16 mouse cellular contexts compared by ENCODE assay signal in the genomic region with DNA sequence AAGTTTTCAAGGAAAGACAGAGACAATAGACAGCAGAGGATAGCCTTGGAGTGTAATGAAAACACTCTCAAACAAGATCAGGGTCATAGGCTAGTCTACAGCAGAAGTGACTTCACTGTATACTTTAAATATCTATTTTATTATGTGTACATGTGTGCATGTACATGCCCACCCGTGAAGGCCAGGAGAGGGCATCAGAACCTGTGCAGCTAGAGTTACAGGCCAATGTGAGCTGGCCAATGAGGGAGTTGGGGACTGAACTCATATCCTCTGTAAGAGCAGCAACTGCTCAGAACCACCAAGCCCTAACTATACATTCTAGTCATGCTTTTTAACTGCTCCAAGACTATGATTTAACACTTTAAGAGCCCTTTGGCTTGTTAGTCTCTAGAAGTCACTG. TPM values are rescaled to one million over a fixed set of nuclear protein-coding genes. Genes with fewer than 3 reads are reported as not detected.
DNase-seq lines count a peak whose midpoint lies in the region; ATAC-seq and TF ChIP-seq lines count a peak whose summit lies in the region.
"Had no signal": no experiment of that assay in that cellular context is flagged by ENCODE, and none has a peak within 500 bp of the region (broad histone marks: within the 10 kb centered on the region; RNA-seq: fewer than 3 reads in every experiment).

No protein-coding gene starts in this region.

- no peak for DNase-seq in layer of hippocampus, adult 2 months (ENCODE audit: low spot score in 2 of 2)
- no peak for DNase-seq in layer of hippocampus, adult 11-12 months (ENCODE audit: low spot score)
- peak; percentile 35 for DNase-seq in 3T3-L1 (ENCODE audit: low read depth, low spot score)
- DNase-seq in c-Kit-positive CD71-positive TER-119-positive erythroid progenitor cells, embryonic 14.5 days (ENCODE audit: low spot score): peak; percentile 38
- no peak for DNase-seq in spleen, adult 18-20 months
- DNase-seq in spleen, postnatal 36 days (ENCODE audit: low spot score in 2 of 2): no peak
- no peak for DNase-seq in midbrain, embryonic 11.5 days (ENCODE audit: low spot score, missing footprints)
- DNase-seq: cerebellum, adult 2 months; gastrocnemius, postnatal 10 days; kidney, postnatal 25 days had no signal

- ATAC-seq in liver, embryonic 16.5 days (ENCODE audit: low read depth): no peak
- ATAC-seq in midbrain, embryonic 11.5 days (ENCODE audit: low FRiP score): no peak
- ATAC-seq: forebrain, embryonic 16.5 days; intestine, embryonic 16.5 days had no signal

- H3K27ac ChIP-seq in layer of hippocampus, adult 2 months: no peak overlapping the region
- peak overlapping the region; percentile 69 for H3K27ac ChIP-seq in liver, embryonic 16.5 days (ENCODE audit: low read length)
- H3K27ac ChIP-seq in midbrain, embryonic 11.5 days (ENCODE audit: low read depth, low read length): no peak overlapping the region
- H3K27ac ChIP-seq: heart, embryonic 10.5 days; limb, embryonic 12.5 days; macrophage had no signal

- H3K9ac ChIP-seq in liver, embryonic 16.5 days (ENCODE audit: low read depth, low read length): no peak overlapping the region; the same call in 1 of the 2 replicates
- H3K9ac ChIP-seq in midbrain, embryonic 11.5 days (ENCODE audit: low read length): no peak overlapping the region
- H3K9ac ChIP-seq: limb, embryonic 12.5 days had no signal

- H3K4me3 ChIP-seq in layer of hippocampus, adult 2 months: no peak overlapping the region
- no peak overlapping the region for H3K4me3 ChIP-seq in liver, embryonic 16.5 days (ENCODE audit: low read depth, low read length)
- no peak overlapping the region for H3K4me3 ChIP-seq in midbrain, embryonic 11.5 days (ENCODE audit: low read depth, low read length)
- H3K4me3 ChIP-seq: heart, embryonic 10.5 days; limb, embryonic 12.5 days had no signal

- H3K4me2 ChIP-seq in liver, embryonic 16.5 days (ENCODE audit: low read depth, low read length): no peak overlapping the region
- H3K4me2 ChIP-seq in midbrain, embryonic 11.5 days: no peak overlapping the region
- H3K4me2 ChIP-seq: limb, embryonic 12.5 days had no signal

- WGBS in liver, embryonic 16.5 days (ENCODE audit: insufficient replicate concordance): 26% methylated on average over 1 of the region's 1 CpGs
- WGBS in midbrain, embryonic 11.5 days: 57% methylated on average over 1 of the region's 1 CpGs

- peak; percentile 21; the same call in 1 of the 2 replicates for TF ChIP-seq CTCF in layer of hippocampus, adult 2 months (conservative IDR thresholded peaks at IDR 0.05)

- H3K27me3 ChIP-seq in liver, embryonic 16.5 days (ENCODE audit: control insufficient read depth, insufficient read depth, low read depth, low read length): no peaks in the 10 kb centered on the region
- H3K27me3 ChIP-seq in midbrain, embryonic 11.5 days (ENCODE audit: control insufficient read depth, insufficient read depth, low read length): no peaks in the 10 kb centered on the region
- H3K27me3 ChIP-seq: limb, embryonic 12.5 days had no signal

- H3K4me1 ChIP-seq in liver, embryonic 16.5 days (ENCODE audit: control insufficient read depth, low read depth, low read length): peaks cover 55% of the 10 kb centered on the region
- peaks cover 12% of the 10 kb centered on the region for H3K4me1 ChIP-seq in midbrain, embryonic 11.5 days (ENCODE audit: control insufficient read depth, insufficient read depth, low read length)

- H3K9me3 ChIP-seq in liver, embryonic 16.5 days (replicated peaks; ENCODE audit: control insufficient read depth, low read length): no peaks in the 10 kb centered on the region
- no peaks in the 10 kb centered on the region for H3K9me3 ChIP-seq in midbrain, embryonic 11.5 days (ENCODE audit: control insufficient read depth, low read length)
- H3K9me3 ChIP-seq: heart, embryonic 10.5 days; limb, embryonic 12.5 days had no signal

- no peaks in the 10 kb centered on the region for H3K36me3 ChIP-seq in liver, embryonic 16.5 days (ENCODE audit: control insufficient read depth, insufficient read depth)
- no peaks in the 10 kb centered on the region for H3K36me3 ChIP-seq in midbrain, embryonic 11.5 days (ENCODE audit: control insufficient read depth, insufficient read depth, low read length)
- H3K36me3 ChIP-seq: heart, embryonic 10.5 days; limb, embryonic 12.5 days had no signal

RNA-seq across cellular contexts. Expression of a gene that starts 51.0 kb away (rescaled TPM):
- 100 to 1,000 TPM; 163 to 168 TPM for total RNA-seq in layer of hippocampus, adult 2 months (2021)
- 22.4 and 22.6 TPM in 2 replicates for polyA plus RNA-seq in liver, embryonic 16.5 days (2015; fragmentation: Nextera tagmentation; extraction: Ambion mirVana)
- polyA plus RNA-seq in midbrain, embryonic 11.5 days (2014; fragmentation: Nextera tagmentation; extraction: Ambion mirVana): 35.7 and 41.0 TPM in 2 replicates

Comparison
In these comparisons a context has a peak if more than half of its experiments do, and no peak if none do; other contexts are left out.
1. DNase-seq: peak in 3T3-L1 (single experiment) and c-Kit-positive CD71-positive TER-119-positive erythroid progenitor cells, embryonic 14.5 days (single experiment); none in layer of hippocampus, adult 2 months (0 of 2), layer of hippocampus, adult 11-12 months (single experiment), spleen, adult 18-20 months (0 of 2), spleen, postnatal 36 days (0 of 2) and midbrain, embryonic 11.5 days (single experiment).